Mouse (Mus musculus) layer of hippocampus, postnatal 25 days (tissue): ENCODE measurements around the gene Ydjc. TPM values are rescaled to one million over a fixed set of nuclear protein-coding genes. Genes with fewer than 3 reads are reported as not detected.
"Not testable (repeated sequence)": the region's sequence is repeated elsewhere in the genome, so short reads cannot be mapped to it uniquely, and the experiment has no call there.

Experiments used
- DNase-seq, 2 experiments: peaks; one replicate each; pipeline ENCODE4 v3.0.0; 2022; ENCODE audit warnings: mixed read lengths in 2 of 2, low spot score in 1 of 2; ENCODE audit errors: extremely low spot score in 1 of 2
- total RNA-seq, 2 experiments: library from RNA; stranded (reverse); gene quantifications; 2 replicates each; pipeline ENCODE4 v1.2.3; 2021

Gene Ydjc
- total RNA-seq, 2 experiments from 2014 or later = 27.7 to 31.8 TPM

- no peak for DNase-seq
Observed at GRCm38 (mm10) chr16:17150520-17151258, 6.3 kb downstream of the Ydjc start.

GRCm38 (mm10) chr16:17151874-17152273 is 7.5 kb downstream of the Ydjc start:
- no peak for DNase-seq

- no peak for DNase-seq
Observed at GRCm38 (mm10) chr16:17154346-17154745, 9.9 kb downstream of the Ydjc start.

GRCm38 (mm10) chr16:17165478-17165877 is 21.1 kb downstream of the Ydjc start:
- not testable (repeated sequence) for DNase-seq

- no peak for DNase-seq
Observed at GRCm38 (mm10) chr16:17167179-17167578, 22.8 kb downstream of the Ydjc start.

- DNase-seq = no peak
Observed at GRCm38 (mm10) chr16:17168049-17168448, 23.6 kb downstream of the Ydjc start.

GRCm38 (mm10) chr16:17175765-17176164 is 31.3 kb downstream of the Ydjc start:
- DNase-seq = no peak

GRCm38 (mm10) chr16:17177623-17178170 is 33.3 kb downstream of the Ydjc start:
- no peak for DNase-seq

- no peak for DNase-seq
Observed at GRCm38 (mm10) chr16:17179706-17180105, 35.3 kb downstream of the Ydjc start.

- DNase-seq = no peak
Observed at GRCm38 (mm10) chr16:17181382-17181781, 37.0 kb downstream of the Ydjc start.

- DNase-seq = no peak
Observed at GRCm38 (mm10) chr16:17182136-17182535, 37.7 kb downstream of the Ydjc start.

GRCm38 (mm10) chr16:17183003-17183402 is 38.6 kb downstream of the Ydjc start:
- no peak for DNase-seq

- DNase-seq = no peak
Observed at GRCm38 (mm10) chr16:17185475-17185874, 41.1 kb downstream of the Ydjc start.

- no peak for DNase-seq
Observed at GRCm38 (mm10) chr16:17193823-17194222, 49.4 kb downstream of the Ydjc start.

GRCm38 (mm10) chr16:17200121-17200952 is 55.9 kb downstream of the Ydjc start:
- DNase-seq = no peak

- DNase-seq = peak; percentile 70 to 75
Observed at GRCm38 (mm10) chr16:17200953-17201707, 56.7 kb downstream of the Ydjc start.

- DNase-seq = no peak
Observed at GRCm38 (mm10) chr16:17201977-17202376, 57.6 kb downstream of the Ydjc start.

GRCm38 (mm10) chr16:17202549-17202948 is 58.1 kb downstream of the Ydjc start, which contains the start of gene Ube2l3:
TSS of gene Ube2l3 (minus strand) at chr16:17202649.
- no peak for DNase-seq

- no peak for DNase-seq
Observed at GRCm38 (mm10) chr16:17204990-17205389, 60.6 kb downstream of the Ydjc start.
